Mouse (Mus musculus): ENCODE data around the gene Trim14. TPM values are rescaled to one million over a fixed set of nuclear protein-coding genes. Genes with fewer than 3 reads are reported as not detected.

The Trim14 gene
- polyA plus RNA-seq, 1 experiment: 58.2 TPM

- H3K4me1 ChIP-seq (ENCODE audit: control insufficient read depth, insufficient read depth, insufficient read length, low read length): peaks cover 50% of the 10 kb centered on the region
- no peak overlapping the region for H3K27ac ChIP-seq (ENCODE audit: insufficient read depth, low read depth, low read length)
- H3K4me3 ChIP-seq (ENCODE audit: low read depth, low read length): no peak overlapping the region
- no peaks in the 10 kb centered on the region for H3K27me3 ChIP-seq (ENCODE audit: control insufficient read depth, insufficient read depth, low read length)
- no peak for TF ChIP-seq CTCF (IDR thresholded peaks at IDR 0.05; ENCODE audit: extremely low read depth, insufficient read length, insufficient replicate concordance, low read depth, low read length)
- 85% methylated on average over 8 of the region's 8 CpGs for WGBS
- peaks cover 6% of the 10 kb centered on the region for H3K36me3 ChIP-seq (ENCODE audit: control insufficient read depth, insufficient read depth, low read length)
These were observed 32.2 kb upstream of the Trim14 start for GRCm38 (mm10) chr4:46568169-46568568.

GRCm38 (mm10) chr4:46566931-46567671 is 31.2 kb upstream of the Trim14 start:
- Histone ChIP-seq H3K36me3 (ENCODE audit: control insufficient read depth, insufficient read depth, low read length) (peaks cover 14% of the 10 kb centered on the region), H3K4me1 (ENCODE audit: control insufficient read depth, insufficient read depth, insufficient read length, low read length) (peaks cover 43% of the 10 kb centered on the region), H3K27me3 (ENCODE audit: control insufficient read depth, insufficient read depth, low read length) (no peaks in the 10 kb centered on the region), H3K27ac (ENCODE audit: insufficient read depth, low read depth, low read length) (peak overlapping the region; percentile 48), H3K4me3 (ENCODE audit: low read depth, low read length) (no peak overlapping the region)
- 26% methylated on average over 8 of the region's 8 CpGs for WGBS
- TF ChIP-seq CTCF (IDR thresholded peaks at IDR 0.05; ENCODE audit: extremely low read depth, insufficient read length, insufficient replicate concordance, low read depth, low read length): no peak

- H3K27ac ChIP-seq (ENCODE audit: insufficient read depth, low read depth, low read length): no peak overlapping the region
- no peak overlapping the region for H3K4me3 ChIP-seq (ENCODE audit: low read depth, low read length)
- 81% methylated on average over 4 of the region's 4 CpGs for WGBS
- TF ChIP-seq CTCF (IDR thresholded peaks at IDR 0.05; ENCODE audit: extremely low read depth, insufficient read length, insufficient replicate concordance, low read depth, low read length): no peak
- TF ChIP-seq POLR2A (IDR thresholded peaks at IDR 0.05; ENCODE audit: low read depth, low read length): no peak
- H3K27me3 ChIP-seq (ENCODE audit: control insufficient read depth, insufficient read depth, low read length): no peaks in the 10 kb centered on the region
- peaks cover 19% of the 10 kb centered on the region for H3K36me3 ChIP-seq (ENCODE audit: control insufficient read depth, insufficient read depth, low read length)
- peaks cover 36% of the 10 kb centered on the region for H3K4me1 ChIP-seq (ENCODE audit: control insufficient read depth, insufficient read depth, insufficient read length, low read length)
These were observed 29.5 kb upstream of the Trim14 start for GRCm38 (mm10) chr4:46565393-46565955.

- peaks cover 46% of the 10 kb centered on the region for H3K4me1 ChIP-seq (ENCODE audit: control insufficient read depth, insufficient read depth, insufficient read length, low read length)
- WGBS: 78% methylated on average over 4 of the region's 4 CpGs
- TF ChIP-seq POLR2A (IDR thresholded peaks at IDR 0.05; ENCODE audit: low read depth, low read length): no peak
- peaks cover 27% of the 10 kb centered on the region for H3K36me3 ChIP-seq (ENCODE audit: control insufficient read depth, insufficient read depth, low read length)
- H3K27ac ChIP-seq (ENCODE audit: insufficient read depth, low read depth, low read length): peak overlapping the region; percentile 50
- H3K27me3 ChIP-seq (ENCODE audit: control insufficient read depth, insufficient read depth, low read length): no peaks in the 10 kb centered on the region
- H3K4me3 ChIP-seq (ENCODE audit: low read depth, low read length): no peak overlapping the region
These were observed 28.3 kb upstream of the Trim14 start for GRCm38 (mm10) chr4:46564247-46564646.

GRCm38 (mm10) chr4:46563847-46564246 is 27.9 kb upstream of the Trim14 start:
- Histone ChIP-seq H3K4me3 (ENCODE audit: low read depth, low read length) (no peak overlapping the region), H3K4me1 (ENCODE audit: control insufficient read depth, insufficient read depth, insufficient read length, low read length) (peaks cover 47% of the 10 kb centered on the region), H3K27ac (ENCODE audit: insufficient read depth, low read depth, low read length) (peak overlapping the region; percentile 50), H3K36me3 (ENCODE audit: control insufficient read depth, insufficient read depth, low read length) (peaks cover 27% of the 10 kb centered on the region), H3K27me3 (ENCODE audit: control insufficient read depth, insufficient read depth, low read length) (no peaks in the 10 kb centered on the region)
- 22% methylated on average over 10 of the region's 10 CpGs for WGBS
- TF ChIP-seq POLR2A (IDR thresholded peaks at IDR 0.05; ENCODE audit: low read depth, low read length): no peak

GRCm38 (mm10) chr4:46562841-46563240 is 26.9 kb upstream of the Trim14 start:
- H3K27me3 ChIP-seq (ENCODE audit: control insufficient read depth, insufficient read depth, low read length): no peaks in the 10 kb centered on the region
- H3K27ac ChIP-seq (ENCODE audit: insufficient read depth, low read depth, low read length): no peak overlapping the region
- peaks cover 48% of the 10 kb centered on the region for H3K4me1 ChIP-seq (ENCODE audit: control insufficient read depth, insufficient read depth, insufficient read length, low read length)
- H3K36me3 ChIP-seq (ENCODE audit: control insufficient read depth, insufficient read depth, low read length): peaks cover 25% of the 10 kb centered on the region
- TF ChIP-seq CTCF (IDR thresholded peaks at IDR 0.05; ENCODE audit: extremely low read depth, insufficient read length, insufficient replicate concordance, low read depth, low read length) (no peak), POLR2A (IDR thresholded peaks at IDR 0.05; ENCODE audit: low read depth, low read length) (no peak)
- WGBS: 98% methylated on average over 14 of the region's 14 CpGs
- no peak overlapping the region for H3K4me3 ChIP-seq (ENCODE audit: low read depth, low read length)

- H3K4me1 ChIP-seq (ENCODE audit: control insufficient read depth, insufficient read depth, insufficient read length, low read length): peaks cover 49% of the 10 kb centered on the region
- peaks cover 25% of the 10 kb centered on the region for H3K36me3 ChIP-seq (ENCODE audit: control insufficient read depth, insufficient read depth, low read length)
- TF ChIP-seq POLR2A (IDR thresholded peaks at IDR 0.05; ENCODE audit: low read depth, low read length): no peak
- TF ChIP-seq CTCF (IDR thresholded peaks at IDR 0.05; ENCODE audit: extremely low read depth, insufficient read length, insufficient replicate concordance, low read depth, low read length): no peak
- H3K4me3 ChIP-seq (ENCODE audit: low read depth, low read length): no peak overlapping the region
- WGBS: 93% methylated on average over 5 of the region's 5 CpGs
- H3K27me3 ChIP-seq (ENCODE audit: control insufficient read depth, insufficient read depth, low read length): no peaks in the 10 kb centered on the region
- H3K27ac ChIP-seq (ENCODE audit: insufficient read depth, low read depth, low read length): no peak overlapping the region
These were observed 26.1 kb upstream of the Trim14 start for GRCm38 (mm10) chr4:46562037-46562436.
